Mouse (Mus musculus) bone marrow, adult 2 months (tissue): ENCODE measurements at regions not wholly inside any gene's neighbourhood (a gene's known extent, or its start where the extent isn't known, plus 50 kb on each side); places are given as distances from the start of the nearest gene placed in this dataset.

Source experiments
- CTCF ChIP-seq: fragments of 200-500 bp; IDR thresholded peaks from 2 replicates; pipeline ENCODE4 v1.5.1; 2011; ENCODE audit warnings: low read length, control low read depth; ENCODE audit not compliant: control insufficient read depth, insufficient read depth
- POLR2A ChIP-seq: fragments of 200-500 bp; IDR thresholded peaks from 2 replicates; pipeline ENCODE4 v1.6.1; 2011; ENCODE audit warnings: low read depth, mild to moderate bottlenecking, control low read depth, low read length, borderline replicate concordance; ENCODE audit not compliant: control insufficient read depth

GRCm38 (mm10) chr14:48761002-48761648 is 87.5 kb upstream of the Otx2 start:
- TF ChIP-seq CTCF (no peak), POLR2A (no peak)
